Mouse (Mus musculus) liver, embryonic 14.5 days (tissue): Measurements from ENCODE around the gene Cd2.

Experiments used
- CTCF ChIP-seq: IDR thresholded peaks from 2 replicates; pipeline ENCODE4 v1.5.1; 2016; ENCODE audit warnings: antibody characterized with exemption, low read depth, control low read depth
- EP300 ChIP-seq: IDR thresholded peaks from 2 replicates; pipeline ENCODE4 v1.6.1; 2016; ENCODE audit warnings: antibody characterized with exemption, low read depth

DNA sequence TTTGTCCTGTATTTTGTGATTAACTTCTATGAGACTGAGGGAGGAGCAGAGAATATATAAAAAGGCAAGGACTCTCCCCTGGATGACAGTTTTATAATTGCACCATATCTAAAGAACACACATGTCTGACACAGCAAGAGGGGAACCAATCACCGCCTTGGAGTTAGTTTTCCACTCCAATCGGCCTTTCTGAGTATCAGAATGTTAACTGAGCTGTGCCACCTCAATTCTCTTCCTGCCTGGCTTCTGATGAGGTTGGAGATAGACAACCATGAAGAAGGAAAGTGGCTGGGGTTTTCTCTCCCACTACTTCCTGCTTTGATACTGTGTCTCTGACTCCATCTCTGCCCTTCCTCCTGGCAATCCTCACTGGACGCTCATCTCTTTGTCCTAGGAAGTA is 42.5 kb downstream of the Cd2 start:
- TF ChIP-seq CTCF (no peak), EP300 (no peak)
